Mouse (Mus musculus) bone marrow macrophage, adult 2 months (primary cell): ENCODE results near the gene Srgap1.

Source experiments
- CTCF ChIP-seq: IDR thresholded peaks from 2 replicates; pipeline ENCODE4 v1.5.1; 2012; ENCODE audit warnings: low read depth, mild to moderate bottlenecking, low read length, moderate library complexity
- POLR2A ChIP-seq: IDR thresholded peaks from 2 replicates; pipeline ENCODE4 v1.6.1; 2012; ENCODE audit warnings: mild to moderate bottlenecking, low read depth, low read length, borderline replicate concordance

DNA sequence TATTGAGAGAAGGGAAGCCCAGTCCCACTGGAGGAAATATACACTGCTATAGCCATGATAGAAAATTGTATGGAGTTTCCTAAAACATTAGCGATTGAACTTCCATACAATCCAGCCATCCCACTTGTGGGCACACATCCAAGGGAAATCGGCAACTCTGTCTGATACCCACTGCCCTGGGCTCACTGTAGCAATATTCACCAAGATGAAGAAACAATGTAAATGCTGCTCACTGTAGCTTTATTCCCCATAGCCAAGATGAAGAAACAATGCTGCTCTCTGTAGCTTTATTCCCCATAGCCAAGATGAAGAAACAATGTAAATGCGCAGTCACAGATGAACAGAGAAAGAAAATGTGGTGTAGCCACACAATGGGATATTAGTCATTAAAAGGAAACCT, 309.9 kb downstream of the Srgap1 start:
- TF ChIP-seq POLR2A (no peak), CTCF (no peak)
